Mouse (Mus musculus) lung, adult 2 months (tissue): ENCODE results near the gene Tpt1.

Experiments used
- CTCF ChIP-seq: fragments of 200-500 bp; IDR thresholded peaks from 2 replicates; pipeline ENCODE4 v1.5.1; 2011; ENCODE audit warnings: mild to moderate bottlenecking, low read length, control low read depth; ENCODE audit not compliant: insufficient read depth
- POLR2A ChIP-seq: fragments of 200-500 bp; IDR thresholded peaks from 2 replicates; pipeline ENCODE4 v1.6.1; 2011; ENCODE audit warnings: low read depth, mild to moderate bottlenecking, control low read depth, low read length, borderline replicate concordance; ENCODE audit errors: extremely low read depth

GRCm38 (mm10) chr14:75834739-75835381, 10.0 kb upstream of the Tpt1 start:
- 0 out of 2 replicates have a peak, but pooled peaks have one; percentile 25 for TF ChIP-seq CTCF
- peak; percentile 70; the same call in 1 of the 2 replicates for TF ChIP-seq POLR2A
